Mouse (Mus musculus): ENCODE measurements around the gene Csk.

The Csk gene

DNA sequence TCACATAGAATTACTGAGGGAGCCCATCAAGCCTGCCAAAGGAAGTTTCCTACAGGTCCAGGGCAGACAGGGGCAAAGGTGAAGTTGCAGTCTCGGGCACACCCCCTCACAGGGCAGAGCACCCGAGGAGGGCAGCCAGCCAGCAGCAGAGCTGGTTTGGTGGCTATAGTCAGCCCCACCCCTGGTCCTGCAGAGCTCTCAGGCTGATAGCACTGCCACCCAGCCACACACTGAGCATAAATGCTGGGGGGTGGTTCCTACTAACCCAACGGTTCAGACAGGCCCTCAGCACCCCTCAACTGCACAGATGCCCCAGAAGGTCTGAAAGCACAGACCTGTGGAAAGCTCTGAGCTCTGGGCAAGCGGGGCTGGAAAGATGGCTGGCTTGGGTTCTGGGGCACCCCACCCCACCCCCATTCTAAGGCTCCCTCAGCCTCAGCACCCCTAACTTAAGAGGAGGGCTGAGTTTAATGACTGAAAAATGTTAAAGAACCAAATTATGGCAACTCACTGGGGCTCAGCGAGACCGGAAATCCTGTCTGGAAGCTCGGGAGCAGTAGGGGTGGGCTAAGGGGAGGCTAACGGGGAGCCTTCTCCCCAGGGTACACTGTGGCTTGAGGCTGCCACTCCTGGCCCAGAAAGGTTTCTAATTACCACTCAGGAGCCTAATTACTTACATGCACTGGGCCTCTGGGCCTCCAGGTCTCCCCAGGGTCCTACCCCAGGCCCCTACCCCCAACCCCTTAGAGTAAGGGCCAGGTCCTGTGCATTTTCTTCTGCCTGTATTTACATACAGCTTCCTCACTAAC lies 14.6 kb downstream of the Csk start:
- DNase-seq (ENCODE audit: low spot score in 2 of 2): no peak

DNA sequence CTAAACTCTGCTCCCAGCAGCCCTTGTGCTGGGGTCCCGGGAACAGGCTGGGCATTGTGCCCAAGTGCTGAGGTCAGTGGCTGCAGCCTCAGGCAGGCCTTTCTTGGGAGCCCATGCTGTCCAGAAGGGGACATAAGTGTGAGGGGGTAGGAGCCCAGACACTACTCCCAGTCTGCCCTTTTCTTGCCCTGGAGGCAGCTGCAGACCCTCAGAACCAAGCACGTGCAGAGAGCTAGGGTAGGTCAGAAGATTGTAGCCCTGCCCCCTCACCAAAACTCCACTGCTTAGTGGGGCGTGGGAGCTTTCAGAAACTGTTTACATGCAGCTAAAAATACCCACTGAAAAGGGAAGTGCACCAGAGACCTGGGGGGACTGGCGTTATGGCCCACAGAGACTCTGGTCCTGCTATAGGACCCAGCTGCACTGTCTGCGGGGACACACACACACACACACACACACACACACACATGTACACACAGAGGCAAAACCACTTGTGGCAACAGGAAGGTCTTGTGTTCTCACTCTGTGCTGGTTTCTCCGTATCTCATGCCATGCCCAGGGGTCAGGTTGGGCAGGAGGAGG lies 15.6 kb downstream of the Csk start:
- DNase-seq (ENCODE audit: low spot score in 2 of 2): no peak

DNA sequence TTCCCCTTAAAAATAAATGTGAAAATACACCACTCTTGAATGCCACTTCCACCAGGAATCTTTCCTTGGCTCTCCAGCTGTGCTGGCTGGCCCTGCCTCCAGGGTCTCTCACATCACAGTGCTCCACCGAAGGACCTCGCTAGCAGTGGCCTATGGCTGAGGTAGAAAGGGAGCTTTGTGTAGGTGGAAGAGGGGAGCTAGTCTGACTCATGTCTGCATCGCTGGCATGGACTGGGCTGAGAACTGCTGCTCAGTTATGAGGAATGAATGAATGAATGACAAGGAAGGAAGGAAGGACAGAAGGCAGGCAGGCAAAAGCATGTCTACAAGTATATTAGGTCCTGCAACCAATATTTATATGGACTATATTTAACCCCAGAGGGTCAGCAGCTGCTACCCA lies 16.2 kb downstream of the Csk start:
- DNase-seq (ENCODE audit: low spot score in 2 of 2): no peak

DNA sequence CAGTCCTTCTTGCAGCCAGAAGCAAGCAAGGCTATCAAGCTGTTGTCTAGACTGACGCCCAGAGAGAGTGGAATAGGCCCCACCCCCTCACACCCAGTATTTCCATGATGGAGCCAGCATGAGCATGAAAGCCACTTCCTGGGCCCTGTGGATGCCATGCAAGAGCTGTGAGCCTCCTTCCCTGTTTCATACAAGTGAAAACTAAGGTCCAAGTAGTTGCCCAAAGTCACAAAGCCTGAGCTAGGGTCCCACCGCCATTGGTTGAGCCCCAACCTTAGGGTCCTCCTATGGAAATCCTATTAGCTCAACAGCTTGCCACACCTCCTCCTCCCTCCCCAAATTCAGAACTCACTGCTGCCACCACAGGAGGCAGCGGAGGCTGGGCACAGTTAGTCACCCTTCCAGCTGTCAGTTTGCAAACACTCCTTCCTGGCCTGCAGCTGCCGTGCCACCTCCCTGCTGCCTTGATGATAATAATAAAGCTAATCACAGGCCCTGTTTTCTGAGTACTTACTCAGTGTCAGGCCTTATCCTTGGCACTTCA lies 19.9 kb downstream of the Csk start:
- no peak for DNase-seq (ENCODE audit: low spot score in 2 of 2)

DNA sequence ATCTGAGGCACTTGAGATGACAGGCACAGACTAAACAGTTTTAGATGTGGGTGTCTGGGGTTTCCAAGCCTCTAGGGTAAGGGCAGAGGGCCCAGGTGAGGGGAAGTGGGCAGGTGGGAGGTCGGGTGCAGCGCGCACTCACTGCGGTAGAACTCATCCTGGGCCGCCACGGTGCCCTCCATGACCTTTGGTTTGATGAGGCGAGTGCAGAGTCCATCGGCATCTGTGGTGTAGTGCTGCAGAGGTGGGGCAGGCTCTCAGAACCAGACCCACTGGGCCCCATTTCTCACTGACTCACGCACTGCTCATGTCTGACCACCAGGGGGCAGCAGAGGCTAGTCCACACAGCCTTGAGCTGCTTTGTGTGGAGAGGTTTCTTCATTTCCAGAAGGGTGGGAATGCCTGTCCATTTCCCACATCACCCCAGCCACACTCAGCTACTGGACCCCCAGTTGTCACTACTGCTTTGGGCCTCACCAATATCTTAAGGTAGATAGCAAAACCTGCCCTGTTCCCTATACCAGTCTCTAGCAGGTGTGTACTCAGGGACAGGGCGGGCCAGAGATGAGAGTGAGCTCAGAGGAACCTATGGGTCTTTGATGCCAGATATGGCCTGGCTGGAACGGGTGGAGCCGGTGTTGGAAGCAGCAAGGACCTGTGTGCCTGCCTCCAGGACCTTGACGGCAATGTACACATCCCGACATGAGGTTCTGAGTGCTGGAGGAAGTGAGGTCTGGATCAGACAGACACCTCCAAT lies 24.1 kb downstream of the Csk start:
- DNase-seq (ENCODE audit: low spot score in 2 of 2): peak; percentile 63 to 77

DNA sequence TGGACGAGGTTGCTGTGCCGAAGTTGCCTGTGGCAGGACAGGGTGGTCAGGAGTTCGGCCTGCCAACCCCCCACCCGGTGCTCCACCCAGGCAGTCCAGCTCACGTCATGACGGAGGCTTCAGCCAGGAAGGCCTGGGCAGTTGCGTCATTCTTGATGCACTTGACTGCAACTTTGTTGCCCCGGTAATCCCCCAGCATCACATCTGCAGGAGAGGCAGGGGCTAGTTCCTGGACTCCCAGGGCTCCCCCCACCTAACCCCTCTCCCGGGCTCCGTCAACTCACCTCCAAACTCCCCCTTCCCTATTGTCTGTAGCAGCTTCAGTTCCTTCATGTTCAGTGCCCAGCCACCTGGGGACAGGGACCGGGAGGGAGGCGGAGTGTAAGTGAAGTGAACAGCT lies 24.7 kb downstream of the Csk start:
- DNase-seq (ENCODE audit: low spot score in 2 of 2): no peak

DNA sequence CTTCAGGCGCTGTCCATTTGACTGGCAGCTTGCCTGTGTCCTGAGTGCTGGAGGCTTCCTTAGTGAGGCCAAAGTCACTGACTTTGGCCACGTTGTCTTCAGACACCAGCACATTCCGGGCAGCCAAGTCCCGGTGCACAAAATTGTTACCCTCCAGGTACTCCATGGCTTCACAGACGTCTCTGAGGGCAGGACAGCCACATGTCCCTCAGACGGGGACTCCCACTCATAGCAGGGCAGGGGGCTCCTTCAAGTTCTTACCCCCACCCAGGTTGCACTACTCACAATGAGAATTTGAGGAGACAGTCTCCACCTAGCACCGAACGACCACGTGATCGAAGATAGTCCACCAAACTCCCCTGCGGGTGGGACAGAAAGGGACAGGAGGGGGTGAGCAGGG lies 25.5 kb downstream of the Csk start:
- DNase-seq (ENCODE audit: low spot score in 2 of 2): no peak

DNA sequence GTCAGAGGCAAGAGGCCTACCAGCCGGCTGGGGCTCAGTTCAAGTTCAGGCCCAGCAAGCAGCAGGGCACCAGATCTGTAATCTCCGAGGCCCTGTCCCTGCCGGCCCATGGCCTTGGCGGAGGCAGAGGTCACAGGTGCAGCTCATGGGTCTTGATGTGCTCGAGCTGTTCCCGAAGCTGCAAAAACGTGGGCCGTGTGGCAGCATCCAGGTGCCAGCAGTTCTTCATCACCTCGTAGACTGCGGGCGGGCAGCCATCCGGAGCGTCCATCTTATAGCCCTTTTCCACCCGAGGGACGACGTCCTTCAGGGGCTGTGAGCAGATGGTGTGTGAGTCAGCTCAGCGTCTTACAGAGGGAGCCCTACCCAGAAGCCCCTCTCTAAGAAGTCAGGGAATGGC lies 26.2 kb downstream of the Csk start:
- DNase-seq (ENCODE audit: low spot score in 2 of 2): no peak

DNA sequence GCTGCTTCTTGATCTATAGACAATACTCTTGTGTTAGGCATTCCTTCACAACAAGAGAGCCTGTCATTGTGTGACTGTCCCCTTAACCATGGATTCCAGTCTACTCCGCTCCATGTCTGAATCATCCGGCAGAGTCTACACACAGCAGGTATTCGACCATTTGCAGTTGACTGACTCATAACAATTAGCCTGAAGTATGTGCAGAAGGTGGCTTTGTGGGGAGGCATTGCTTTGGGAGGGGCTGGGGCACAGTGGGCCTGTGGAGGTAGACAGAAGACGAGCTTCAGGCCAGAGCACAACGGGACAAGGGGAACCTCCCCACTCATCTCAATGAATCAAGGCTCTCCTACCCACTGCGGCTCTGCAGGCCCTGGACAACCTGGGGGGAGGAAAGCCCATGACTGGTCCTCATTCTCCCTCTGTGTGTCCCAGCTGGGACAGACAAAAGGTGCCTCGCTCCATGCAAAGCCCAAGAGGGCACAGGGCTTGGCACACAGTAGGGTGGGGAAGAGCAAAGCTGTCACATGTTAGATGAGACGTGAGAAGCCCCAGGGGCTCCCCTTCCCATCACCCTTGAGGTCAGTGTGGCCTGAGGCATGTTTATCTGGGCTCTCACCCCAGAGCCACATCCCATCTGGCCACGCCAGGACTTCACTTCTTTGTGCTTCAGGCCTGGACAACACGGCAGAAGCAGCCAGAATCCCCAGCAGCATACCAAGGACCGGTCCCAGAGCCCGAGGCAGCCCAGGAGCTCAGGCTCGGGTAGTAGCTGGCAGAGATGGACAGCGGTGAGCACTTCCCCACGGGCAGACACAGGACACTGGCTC lies 27.5 kb downstream of the Csk start:
- no peak for DNase-seq (ENCODE audit: low spot score in 2 of 2)

DNA sequence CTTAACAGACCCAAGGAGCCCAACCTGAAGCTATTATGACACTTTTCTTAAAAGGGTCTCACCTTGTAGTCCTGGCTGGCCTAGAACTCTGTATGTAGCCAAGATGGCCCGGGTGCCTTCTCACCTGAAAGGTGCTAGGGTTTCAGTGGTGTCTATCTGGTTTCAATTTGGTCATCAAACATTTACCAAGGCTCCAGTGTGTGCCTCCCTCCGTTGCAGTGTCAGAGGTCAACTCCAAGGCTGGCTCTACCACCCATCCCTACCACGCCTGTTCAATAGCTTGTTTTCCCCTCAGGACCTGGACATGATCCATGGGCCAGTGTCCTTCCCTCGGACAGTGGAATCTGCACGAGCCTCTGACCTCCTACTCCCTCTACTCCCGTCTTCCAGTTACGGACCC lies 29.1 kb downstream of the Csk start:
- no peak for DNase-seq (ENCODE audit: low spot score in 2 of 2)

DNA sequence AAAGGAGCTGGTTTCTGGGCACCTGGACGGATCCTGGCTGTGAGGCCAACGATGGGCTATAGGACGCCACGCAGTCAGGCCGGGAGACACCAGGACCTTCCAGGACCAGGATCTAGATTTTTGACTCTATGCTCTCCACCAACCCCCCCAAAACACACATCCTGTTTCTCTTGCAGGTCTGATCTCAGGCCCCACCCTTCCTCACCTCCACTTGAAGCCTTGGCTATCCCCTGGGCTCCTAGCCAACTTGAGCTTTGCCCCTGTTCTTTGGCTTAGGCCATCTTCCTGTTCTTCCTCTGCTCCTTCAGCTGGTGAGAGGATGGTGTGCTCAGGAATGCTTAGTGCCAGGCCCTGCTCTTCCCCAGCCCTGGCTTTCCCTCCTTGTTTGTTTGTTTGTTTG lies 32.8 kb downstream of the Csk start, which contains the start of gene Lman1l:
TSS of gene Lman1l (minus strand) at position 101 of the 400 bp plus-strand sequence.
- no peak for DNase-seq (ENCODE audit: low spot score in 2 of 2)

DNA sequence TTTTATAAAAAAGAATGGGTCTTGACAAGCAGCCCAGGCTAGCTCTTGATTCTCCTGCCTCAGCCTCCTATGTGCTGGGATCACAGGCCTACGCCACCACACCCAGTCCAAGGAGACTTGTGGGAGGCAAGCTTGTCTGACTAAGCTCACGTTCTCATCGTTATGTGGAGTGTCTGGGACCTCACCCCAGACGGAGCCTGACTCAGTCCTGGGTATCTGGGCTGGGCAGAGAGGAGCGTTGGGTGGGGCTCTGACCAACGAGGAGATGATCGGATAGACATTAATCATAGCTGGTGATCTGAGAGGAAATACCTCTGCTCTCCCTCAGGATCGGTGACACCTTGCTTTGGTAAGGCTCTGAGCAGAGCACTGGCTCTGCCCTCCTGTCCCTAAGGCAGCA lies 34.6 kb downstream of the Csk start:
- DNase-seq (ENCODE audit: low spot score in 2 of 2): no peak

DNA sequence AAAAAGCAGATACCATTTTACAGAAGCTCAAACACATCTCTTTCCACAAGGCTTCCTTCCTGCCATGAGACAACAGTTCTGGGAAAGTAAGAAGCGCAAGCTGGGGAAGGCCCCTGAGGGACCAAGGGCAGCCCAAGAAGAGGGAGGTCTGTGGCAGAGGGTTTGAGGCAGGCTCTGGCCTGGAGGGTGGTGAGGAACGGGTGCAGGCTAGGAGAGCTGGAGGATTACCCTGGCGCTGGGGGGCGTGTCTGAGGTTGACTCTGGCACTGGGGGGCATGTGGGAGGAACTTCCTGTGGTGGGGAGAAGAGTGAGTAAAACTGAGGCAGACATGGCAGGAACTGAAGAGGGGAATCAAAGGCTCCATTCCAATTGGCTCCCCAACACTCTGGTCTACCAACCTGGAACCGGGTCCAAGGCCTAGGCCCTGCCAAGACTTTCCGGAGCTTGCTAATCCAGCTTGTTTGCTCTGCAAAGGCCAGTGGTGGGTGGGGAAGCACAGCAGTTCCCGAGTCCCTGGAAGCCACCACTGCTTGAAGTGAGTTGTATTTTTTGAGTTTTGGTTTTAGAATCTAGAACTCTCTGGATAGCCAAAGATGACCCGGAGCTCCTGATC lies 35.8 kb downstream of the Csk start:
- no peak for DNase-seq (ENCODE audit: low spot score in 2 of 2)

DNA sequence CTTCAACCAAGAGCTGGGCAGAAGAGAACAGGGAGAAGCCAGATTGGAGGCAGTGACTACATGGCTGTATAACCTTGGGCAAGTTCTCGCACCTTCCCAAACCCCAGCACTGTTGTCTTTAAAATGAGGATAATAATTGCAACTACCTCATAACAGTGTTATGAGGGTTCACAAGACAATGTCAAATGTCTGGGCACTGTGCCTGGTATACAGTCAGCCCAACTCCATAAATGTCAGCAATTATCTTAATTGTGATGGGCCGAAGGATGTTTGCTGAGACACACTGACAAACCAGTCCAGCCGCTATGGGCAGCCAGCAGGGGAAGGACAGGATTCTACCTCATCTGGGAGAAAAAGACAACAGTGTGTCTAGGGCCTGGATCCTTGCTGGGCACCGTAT lies 38.6 kb downstream of the Csk start:
- no peak for DNase-seq (ENCODE audit: low spot score in 2 of 2)

DNA sequence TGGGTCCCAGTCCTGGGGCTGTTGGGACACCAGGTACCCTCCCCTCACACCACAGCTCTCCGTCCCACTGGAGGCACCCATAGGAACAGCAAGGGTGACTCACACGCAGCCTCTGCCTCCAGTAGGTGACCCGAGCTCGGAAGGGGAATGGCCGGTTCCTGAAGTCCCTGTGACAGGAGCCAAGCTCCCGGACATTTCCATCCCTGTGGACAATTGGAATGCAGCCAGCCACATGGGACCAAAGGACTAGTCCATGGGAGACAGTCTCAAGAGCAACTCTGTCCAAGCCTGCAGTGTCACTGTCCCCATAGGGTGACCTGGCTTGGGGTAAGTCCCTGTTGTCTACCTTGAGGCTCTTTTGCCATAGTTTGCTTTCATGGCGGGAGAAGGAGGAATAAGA lies 39.5 kb downstream of the Csk start:
- no peak for DNase-seq (ENCODE audit: low spot score in 2 of 2)

DNA sequence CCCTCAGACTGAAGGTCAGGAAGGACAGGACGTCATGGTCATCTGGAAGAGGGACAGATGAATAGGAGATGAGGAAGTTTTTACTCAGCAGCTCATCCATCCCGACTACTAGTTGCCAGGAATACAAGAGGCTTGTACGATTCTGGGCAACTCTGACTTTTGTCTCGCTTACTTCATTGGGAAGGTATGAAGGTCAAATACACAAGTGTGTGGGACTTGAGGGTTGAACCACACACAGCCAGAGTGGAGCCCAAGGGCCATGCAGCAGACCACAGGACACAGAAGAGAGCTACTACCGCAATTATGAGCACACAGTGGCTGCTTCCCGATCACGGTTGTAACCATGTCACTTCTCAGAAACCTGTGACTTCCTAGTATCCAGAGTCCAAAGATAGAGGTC lies 40.8 kb downstream of the Csk start:
- no peak for DNase-seq (ENCODE audit: low spot score in 2 of 2)

DNA sequence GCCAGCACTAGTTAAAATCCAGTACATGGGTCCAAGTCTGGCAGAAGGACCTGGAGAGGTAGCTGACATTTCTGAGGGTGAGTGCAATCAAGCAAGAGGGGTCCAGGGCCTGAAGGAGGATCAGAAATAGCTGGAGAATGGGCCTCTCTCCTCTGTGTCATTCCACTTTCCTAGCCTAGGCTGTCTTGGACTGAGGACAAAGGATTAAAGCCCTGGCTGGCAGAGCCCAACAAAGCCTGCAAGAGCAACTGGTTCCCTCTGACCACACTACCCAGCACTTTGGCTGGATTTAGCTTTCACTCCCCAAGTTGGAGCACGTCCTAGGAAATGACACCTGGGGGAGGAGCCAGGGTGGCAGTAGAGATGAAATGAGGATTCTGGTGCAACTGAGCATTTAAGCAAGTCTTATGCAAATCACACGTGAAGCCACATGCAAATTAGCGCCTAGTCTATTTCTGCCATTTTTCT lies 43.0 kb downstream of the Csk start:
- no peak for DNase-seq (ENCODE audit: low spot score in 2 of 2)

DNA sequence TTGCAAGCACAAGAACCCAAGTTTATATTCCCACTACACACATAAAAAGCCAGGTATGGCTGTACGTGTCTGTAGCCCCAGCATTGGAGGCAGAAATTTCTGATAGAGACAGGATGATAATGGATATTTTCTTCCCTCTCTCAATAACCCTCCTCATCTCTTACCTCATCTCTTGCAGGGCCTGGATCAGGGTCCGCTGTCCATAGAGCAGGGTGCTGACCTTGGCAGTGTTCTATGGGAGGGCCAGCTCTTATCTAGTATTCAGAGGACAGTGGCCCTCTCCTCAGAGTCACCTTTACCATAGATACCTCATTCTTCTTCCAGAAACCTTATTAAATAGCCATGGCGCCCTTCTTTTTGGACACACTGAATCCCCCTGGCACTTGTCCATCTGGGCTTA lies 43.6 kb downstream of the Csk start:
- no peak for DNase-seq (ENCODE audit: low spot score in 2 of 2)

DNA sequence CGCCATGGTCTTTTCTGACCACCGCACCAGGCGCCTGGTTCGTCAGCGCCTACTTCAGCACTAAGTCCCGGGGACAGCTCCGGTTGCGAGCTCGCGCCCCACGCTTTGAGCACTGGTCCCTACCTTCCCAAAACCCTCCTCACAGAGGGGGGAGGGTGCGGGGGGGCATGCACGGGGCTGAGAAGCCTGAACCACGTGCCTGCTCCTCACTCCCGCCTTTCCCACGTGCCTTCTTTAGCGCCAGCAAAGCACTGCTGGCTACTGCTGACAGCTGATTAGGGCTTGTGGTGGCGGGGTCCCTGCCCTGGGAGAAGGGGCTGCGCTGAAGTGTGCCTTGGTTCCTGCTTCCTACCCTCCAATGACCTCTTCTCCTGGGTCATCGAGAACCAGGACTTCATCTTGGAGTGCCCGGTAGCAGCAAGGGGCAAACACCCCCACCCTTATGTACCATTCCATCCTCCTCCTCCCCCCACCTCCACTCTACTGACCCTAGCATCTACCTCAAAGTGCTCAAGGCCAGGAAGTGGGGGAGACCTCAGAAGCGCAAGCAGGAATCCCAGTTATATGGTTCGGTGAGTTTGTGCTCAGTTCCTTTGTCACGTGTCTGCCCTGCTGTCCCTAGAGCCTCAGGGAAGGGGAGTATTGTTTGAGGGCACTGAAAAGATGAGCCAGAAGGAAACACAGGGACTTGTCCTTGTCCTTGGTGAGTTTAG lies 47.1 kb downstream of the Csk start, which contains the start of gene Cplx3:
TSS of gene Cplx3 (minus strand) at position 143 of the 713 bp plus-strand sequence.
- peak in 1 of 2 experiments; percentile 47 for DNase-seq (ENCODE audit: low spot score in 2 of 2)

DNA sequence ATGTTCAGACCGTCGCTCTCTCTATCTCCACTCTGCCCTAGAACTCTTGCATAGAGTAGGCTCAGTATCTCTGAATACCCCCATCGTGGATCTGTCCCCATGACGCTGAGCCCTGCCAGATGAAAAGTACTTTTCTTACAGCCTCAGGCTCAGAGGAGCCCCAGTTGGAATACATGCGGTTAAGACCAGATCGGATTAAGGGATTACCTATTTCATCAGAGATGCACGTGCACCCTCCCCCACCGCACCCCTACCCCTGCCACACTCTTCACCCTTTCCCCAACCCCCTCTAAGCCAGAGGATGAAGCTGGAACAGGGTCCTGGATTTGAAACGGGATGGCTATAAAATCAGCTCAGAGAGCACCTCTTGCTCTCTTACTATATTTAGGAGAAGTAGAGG lies 47.9 kb downstream of the Csk start:
- DNase-seq (ENCODE audit: low spot score in 2 of 2): no peak

All from thymus, postnatal 10 days (tissue).